Mouse (Mus musculus) brain, adult 2 months (tissue): ENCODE measurements around the gene Tyw5.
A peak's percentile ranks its signal among the peaks of the same experiment; 100 is the strongest.

Experiments
- DNase-seq: peaks from one replicate; pipeline ENCODE4 v3.0.0; 2011; ENCODE audit warnings: low read depth, low spot score

Tyw5 gene

GRCm38 (mm10) chr1:57406187-57407151 is at the start of gene Tyw5, which contains the start of gene Maip1:
TSS of gene Tyw5 (minus strand) at chr1:57407101.
TSS of gene Maip1 (plus strand) at chr1:57406328.
- DNase-seq: peak; percentile 96

GRCm38 (mm10) chr1:57450241-57450640 is 43.3 kb upstream of the Tyw5 start:
- peak; percentile 44 for DNase-seq

GRCm38 (mm10) chr1:57445679-57446078 is 38.8 kb upstream of the Tyw5 start:
- DNase-seq: no peak

- no peak for DNase-seq
Observed at GRCm38 (mm10) chr1:57440771-57441170, 33.9 kb upstream of the Tyw5 start.

- DNase-seq: no peak
Observed at GRCm38 (mm10) chr1:57439026-57439425, 32.1 kb upstream of the Tyw5 start.

- DNase-seq: peak; percentile 37
Observed at GRCm38 (mm10) chr1:57436954-57437353, 30.1 kb upstream of the Tyw5 start.

GRCm38 (mm10) chr1:57436408-57436807 is 29.5 kb upstream of the Tyw5 start:
- DNase-seq: no peak

GRCm38 (mm10) chr1:57433141-57433540 is 26.2 kb upstream of the Tyw5 start:
- no peak for DNase-seq

GRCm38 (mm10) chr1:57429786-57430483 is 23.0 kb upstream of the Tyw5 start:
- peak; percentile 44 for DNase-seq

GRCm38 (mm10) chr1:57428368-57429308 is 21.7 kb upstream of the Tyw5 start:
- peak; percentile 89 for DNase-seq

GRCm38 (mm10) chr1:57423696-57424095 is 16.8 kb upstream of the Tyw5 start:
- peak; percentile 84 for DNase-seq

GRCm38 (mm10) chr1:57413397-57413796 is 6.5 kb upstream of the Tyw5 start:
- peak; percentile 64 for DNase-seq

GRCm38 (mm10) chr1:57408994-57409393 is 2.1 kb upstream of the Tyw5 start:
- no peak for DNase-seq

GRCm38 (mm10) chr1:57402116-57402515 is 4.8 kb downstream of the Tyw5 start:
- no peak for DNase-seq

- DNase-seq: peak; percentile 43
Observed at GRCm38 (mm10) chr1:57400877-57401276, 6.0 kb downstream of the Tyw5 start.

- DNase-seq: no peak
Observed at GRCm38 (mm10) chr1:57400321-57400720, 6.6 kb downstream of the Tyw5 start.

- peak; percentile 73 for DNase-seq
Observed at GRCm38 (mm10) chr1:57394051-57394450, 12.8 kb downstream of the Tyw5 start.

GRCm38 (mm10) chr1:57392417-57392816 is 14.5 kb downstream of the Tyw5 start:
- no peak for DNase-seq

- DNase-seq: no peak
Observed at GRCm38 (mm10) chr1:57390993-57391790, 15.7 kb downstream of the Tyw5 start.

GRCm38 (mm10) chr1:57388402-57389155 is 18.3 kb downstream of the Tyw5 start:
- DNase-seq: peak; percentile 53
